Mouse (Mus musculus) cerebellum, adult (tissue): Measurements from ENCODE around the gene Ubap2l.

Source experiments
- ATAC-seq: cut with Nextera tagmentation; 2 replicates; pipeline ENCODE4 v1.9.2; 2017; ENCODE audit warnings: mild to moderate bottlenecking, moderate library complexity, mixed read lengths; ENCODE audit not compliant: insufficient number of reproducible peaks, low FRiP score, low TSS enrichment

Ubap2l gene

DNA sequence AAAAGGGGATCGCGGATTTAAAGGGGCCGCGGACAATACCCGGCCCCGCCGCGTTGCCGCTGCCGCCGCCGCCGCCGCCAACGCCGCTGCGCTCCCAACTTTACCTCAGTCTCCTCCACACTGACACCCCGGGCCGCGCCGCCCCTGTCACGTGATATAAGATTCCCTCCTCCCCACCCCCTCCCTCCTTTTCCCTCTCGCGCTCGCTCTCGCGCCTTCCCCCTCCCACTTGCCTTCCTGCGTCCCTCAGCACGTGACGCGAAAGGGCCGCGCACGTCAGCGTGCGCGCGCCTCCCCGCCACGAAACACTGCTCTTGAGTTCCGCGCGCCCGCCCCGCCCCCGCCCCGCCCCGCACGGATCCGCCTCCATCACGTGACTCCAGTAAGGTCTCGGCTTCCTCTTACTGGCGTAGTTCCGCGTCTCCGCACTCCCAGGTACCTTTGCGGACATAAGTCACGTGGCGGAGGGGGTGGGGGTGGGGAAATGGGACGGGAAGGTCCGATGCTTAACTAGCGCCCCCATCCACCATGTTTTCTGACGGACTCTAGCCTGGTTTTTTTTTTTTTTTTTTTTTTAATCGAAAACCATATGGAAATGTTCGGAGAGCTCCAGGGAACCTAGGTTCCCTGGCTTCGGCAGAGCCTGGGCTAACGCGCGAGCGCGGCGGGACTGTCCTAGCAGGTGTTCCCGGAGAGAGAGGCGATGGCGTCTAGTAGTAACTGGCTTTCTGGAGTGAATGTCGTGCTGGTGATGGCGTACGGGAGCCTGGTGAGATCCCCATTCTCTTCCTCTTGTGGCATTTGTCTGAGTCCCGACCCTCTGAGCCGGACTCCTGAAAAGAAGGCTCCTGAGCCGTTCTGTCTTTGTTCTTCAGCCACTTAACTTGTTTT, at the start of gene Ubap2l:
Ubap2l (minus strand) TSS at position 278 of the 891 bp plus-strand sequence.
- peak; percentile 64 for ATAC-seq

DNA sequence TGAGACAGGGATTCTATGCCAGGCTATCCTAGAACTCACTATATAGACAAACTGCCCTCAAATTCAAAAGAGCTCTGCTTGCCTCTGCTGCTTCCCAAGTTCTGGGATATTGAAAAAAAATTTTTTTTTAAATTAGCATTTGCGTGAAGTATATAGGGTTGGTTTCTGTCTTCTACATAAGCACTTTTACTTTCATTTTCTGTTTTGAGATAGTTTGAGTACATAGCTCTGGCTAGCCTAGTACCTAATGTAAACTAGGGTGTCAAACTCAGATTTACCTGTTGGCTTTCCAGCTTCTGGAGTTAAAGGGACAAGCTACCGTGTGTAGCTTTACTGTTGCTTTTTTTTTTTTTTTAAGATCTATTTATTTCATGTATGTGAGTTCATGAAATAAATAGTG, 49.2 kb upstream of the Ubap2l start:
- no peak for ATAC-seq

DNA sequence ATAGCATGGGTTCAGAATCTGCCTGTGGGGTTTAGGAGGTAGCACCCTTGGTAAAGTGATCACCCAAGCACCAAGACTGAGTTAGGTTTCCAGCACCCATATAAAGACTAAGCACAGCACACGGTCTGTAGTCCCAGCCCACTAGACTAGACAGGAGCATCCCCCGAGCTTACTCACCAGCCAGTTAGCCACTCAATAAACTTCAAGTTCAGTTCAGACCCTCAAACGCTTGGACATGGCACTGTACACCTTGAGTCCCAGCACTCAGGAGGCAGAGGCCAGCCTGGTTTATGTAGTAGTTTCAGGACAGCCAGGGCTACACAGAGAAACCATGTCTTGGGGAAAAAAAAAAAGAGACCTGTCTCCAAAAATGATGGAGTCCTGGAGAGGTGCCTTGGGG, 48.6 kb upstream of the Ubap2l start:
- no peak for ATAC-seq

DNA sequence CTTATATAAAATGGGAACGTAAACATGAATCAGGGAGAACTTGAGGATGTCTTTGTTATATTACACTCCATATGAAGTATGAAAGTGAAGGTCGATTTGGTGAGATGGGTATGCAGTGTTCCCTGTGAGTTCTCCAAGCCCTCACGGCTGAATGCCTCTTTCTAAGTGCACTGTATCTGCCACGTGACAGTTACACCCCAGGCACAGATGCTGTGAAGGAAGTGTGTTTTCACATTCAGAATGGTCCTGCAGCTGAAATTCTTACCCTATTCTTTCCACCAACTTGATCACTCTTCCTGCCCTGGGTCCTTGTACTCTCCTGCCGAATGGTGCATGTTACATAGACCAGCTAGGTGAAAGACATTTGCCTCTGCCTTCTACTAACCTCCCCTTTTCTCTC, 45.5 kb upstream of the Ubap2l start:
- no peak for ATAC-seq

DNA sequence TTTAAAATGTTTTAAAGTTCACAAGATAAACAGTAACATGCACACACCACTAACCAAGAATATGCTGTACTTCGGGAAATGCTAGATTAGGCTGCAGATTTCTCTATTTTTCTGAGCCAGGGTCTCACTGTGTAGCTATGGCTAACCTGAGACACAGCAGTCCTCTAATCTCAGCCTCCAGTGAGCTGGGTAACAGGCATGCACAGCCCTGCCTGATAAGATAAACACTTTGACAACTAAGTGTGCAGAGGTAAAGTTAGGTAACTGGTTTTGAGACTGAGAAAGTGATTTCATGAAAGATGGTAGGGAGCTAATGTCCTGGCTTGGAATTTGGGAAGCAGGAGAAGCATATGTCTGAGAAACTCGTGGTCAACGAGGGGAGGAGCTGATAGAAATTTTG, 42.0 kb upstream of the Ubap2l start:
- no peak for ATAC-seq

DNA sequence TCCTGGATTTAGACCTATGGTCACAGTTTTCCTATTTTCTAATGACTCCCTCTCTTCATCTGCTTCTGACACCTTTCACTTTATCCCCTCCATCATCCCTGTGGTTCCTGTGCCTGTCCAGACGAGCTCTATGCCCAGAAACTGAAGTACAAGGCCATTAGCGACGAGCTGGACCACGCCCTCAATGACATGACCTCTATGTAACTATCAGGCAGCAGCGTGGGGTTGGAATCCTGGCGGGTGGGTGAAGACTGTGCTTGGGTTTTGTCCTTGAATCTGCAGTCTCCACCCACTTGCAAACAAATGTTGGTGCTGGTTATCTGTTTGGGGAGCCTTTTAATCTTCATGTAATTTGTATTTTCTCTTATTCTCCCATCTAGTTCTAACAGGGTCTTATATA, 38.5 kb upstream of the Ubap2l start:
- ATAC-seq: no peak

DNA sequence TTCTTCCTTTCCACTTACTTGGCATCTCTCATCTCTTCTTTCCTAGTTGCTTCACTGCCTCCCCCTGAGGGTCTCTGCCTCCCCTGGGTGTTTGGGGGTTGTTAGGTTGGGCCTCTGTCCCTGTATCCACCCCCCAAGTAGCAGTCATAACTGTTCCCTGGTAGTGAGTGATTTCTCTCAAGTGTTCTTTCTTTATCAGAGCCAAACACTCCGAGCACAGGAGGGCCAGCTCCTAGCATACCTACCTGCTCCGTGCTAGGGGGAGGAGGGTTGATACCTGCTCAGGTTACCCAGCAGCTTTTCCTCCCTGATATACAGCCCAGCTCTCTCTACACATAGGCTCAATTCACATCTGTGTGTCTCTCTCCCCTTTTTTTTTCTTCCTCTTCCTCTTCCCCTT, 36.2 kb upstream of the Ubap2l start:
- no peak for ATAC-seq

DNA sequence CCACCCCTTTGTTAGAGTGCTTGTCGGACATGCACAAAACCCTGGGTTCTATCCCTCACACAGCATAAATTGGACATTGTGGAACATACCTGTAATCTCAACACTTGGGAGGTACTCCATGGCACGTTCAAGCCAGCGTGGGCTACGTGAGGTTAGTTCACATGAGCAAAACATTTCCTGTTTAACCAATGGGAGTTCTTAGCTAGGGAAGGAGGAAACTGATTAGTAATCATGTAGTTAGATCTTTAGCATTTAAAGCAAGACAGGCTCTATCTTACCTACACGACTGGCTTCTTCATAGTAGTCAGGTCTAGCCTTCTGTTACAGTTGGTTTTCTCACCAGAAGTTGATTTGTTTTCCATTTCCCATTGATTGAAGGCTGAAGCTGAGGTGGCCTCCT, 33.6 kb upstream of the Ubap2l start:
- no peak for ATAC-seq

DNA sequence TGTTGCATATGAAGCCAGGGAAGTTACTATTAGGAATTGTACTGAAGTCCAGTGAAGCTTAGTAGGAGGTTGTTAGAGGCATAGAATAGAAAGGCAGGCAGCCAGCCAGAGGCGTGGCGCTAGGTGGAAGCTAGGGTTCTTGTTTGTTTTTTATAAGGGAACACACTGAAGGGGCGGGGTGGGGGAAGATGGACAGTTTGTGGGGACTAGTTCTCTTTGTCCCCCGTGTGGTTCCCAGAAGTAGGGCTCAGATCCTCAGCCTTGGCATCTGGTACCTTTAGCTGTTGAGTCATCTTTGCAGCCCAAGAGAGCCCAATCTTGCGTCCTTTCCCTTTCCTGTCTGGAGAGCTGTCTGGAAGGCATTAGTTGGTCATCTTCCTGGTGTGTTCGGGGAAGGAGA, 32.9 kb upstream of the Ubap2l start:
- ATAC-seq: no peak

DNA sequence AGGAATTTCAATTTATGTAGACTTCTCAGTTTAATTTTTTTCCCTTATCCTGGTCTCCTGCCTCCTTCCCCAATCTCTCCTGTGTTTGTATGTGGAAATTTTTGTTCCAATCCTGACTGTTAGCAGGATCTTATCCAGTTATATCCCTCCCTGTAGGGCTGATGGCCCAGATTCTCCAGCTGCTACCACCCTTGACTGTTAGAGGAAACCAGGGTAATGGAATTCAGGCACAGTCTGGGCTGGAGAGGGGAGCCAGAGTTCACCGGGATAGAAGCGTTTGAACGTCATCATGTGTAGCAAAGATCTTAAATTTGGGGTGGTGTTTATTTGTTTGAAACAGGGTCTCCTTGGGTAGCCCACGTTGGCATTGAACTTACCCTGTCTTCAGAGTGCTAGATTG, 32.4 kb upstream of the Ubap2l start:
- ATAC-seq: no peak

DNA sequence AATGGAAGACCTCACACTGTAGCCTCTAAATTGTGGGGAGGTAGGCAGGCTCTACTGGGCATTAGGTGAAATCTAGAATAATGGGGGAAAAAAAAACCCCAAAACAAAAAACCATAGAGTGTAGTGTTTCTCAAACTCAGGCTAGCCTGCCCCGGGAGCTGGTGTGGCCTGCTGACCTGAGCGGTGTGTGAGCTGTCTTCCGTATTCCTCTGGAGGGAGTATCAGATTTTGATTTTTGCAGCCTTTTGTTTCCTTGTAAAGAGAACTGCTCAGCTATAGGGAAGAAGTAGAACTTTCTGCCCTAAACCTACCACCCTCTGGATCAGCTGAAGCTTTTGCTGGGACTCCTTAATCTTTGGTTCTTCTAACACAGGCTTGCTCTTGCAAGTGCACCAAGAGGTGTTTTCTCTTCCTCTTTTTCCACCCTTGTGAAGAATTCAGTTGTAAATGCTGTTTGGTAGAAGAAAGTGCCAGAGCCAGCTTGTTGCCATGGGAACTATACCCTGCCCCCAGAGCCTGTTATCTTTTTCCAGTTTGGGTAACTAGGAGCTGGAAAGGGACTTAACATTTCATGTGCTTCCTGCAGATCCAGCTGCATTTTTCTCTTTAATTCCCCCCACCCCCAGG, 31.4 kb upstream of the Ubap2l start:
- no peak for ATAC-seq

DNA sequence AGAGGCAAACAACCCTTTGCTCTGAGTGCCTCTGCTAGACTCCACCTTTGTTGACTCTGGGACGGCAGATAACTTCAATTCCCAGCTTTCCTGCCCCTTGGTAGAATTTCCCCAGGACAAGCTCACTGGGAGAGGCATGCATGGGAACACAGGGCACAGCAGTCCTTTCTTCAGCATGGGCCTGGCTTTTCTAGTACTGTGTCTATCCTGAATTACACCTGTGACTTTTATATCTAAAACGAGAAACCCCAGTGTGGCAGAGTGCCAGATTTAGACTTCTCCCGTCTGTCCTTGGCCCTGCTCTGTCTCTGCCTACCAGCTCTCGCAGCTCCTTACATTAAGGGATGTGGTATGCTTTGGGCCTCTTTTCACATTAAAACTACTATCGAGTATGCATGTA, 30.6 kb upstream of the Ubap2l start:
- no peak for ATAC-seq

DNA sequence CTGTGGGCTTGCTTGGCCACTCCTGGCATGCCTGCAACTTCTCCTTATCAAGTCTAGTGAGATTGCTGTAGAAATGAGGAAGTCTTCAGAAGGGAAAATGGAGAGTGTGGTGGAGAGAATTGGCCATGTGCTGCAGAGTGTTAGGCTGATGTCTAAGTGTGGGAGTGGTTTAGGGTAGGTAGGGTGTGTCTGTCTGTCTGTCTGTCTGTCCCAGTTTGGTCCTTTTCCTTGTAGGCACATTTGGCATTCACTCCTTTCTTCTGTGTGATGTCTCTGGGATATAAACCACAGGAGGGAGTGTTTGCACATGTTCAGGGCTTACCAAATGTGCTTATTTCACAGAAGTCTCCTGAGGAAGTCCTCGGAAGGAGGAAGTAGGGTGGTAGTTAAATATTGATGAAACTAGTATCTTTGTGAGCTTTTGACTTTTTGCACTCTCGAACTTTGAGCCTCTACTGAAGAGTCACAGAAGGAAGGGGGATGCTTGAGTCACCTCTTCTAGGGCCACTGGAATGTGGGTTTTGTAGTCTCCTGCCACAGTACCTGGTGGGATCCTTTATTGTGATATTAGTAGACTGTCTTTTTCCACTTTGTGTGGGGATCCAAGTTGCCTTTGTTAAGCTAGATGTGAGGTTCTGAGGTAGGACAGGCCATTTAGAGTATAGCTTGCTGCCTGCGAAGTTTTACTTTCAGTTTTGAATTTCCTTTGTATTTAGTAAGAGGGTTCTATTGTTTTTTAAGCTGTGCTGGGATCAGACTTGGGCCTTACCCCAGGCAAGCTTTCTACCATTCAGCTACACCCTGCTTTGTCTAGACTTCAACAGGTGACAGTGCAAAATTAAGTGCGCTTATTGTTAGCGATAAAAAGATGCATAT, 29.2 kb upstream of the Ubap2l start:
- ATAC-seq: no peak

DNA sequence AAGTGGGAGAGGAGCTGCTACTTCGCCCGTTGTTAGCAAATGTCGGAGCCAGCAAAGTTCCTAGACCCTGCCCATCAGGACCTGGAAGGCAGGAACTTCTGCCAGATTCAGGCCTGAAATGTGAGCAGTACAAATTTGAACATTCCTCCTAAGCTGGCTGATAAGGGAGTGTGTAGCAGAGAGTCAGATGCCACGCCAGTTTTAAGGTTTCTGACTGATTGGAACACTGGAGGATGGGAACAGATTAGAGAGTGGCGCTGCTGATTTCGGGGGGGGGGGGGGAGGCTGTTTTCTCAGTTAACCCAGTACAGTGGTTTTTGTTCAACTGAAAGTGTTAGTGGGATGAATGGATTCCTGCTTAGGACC, 28.1 kb upstream of the Ubap2l start:
- no peak for ATAC-seq

DNA sequence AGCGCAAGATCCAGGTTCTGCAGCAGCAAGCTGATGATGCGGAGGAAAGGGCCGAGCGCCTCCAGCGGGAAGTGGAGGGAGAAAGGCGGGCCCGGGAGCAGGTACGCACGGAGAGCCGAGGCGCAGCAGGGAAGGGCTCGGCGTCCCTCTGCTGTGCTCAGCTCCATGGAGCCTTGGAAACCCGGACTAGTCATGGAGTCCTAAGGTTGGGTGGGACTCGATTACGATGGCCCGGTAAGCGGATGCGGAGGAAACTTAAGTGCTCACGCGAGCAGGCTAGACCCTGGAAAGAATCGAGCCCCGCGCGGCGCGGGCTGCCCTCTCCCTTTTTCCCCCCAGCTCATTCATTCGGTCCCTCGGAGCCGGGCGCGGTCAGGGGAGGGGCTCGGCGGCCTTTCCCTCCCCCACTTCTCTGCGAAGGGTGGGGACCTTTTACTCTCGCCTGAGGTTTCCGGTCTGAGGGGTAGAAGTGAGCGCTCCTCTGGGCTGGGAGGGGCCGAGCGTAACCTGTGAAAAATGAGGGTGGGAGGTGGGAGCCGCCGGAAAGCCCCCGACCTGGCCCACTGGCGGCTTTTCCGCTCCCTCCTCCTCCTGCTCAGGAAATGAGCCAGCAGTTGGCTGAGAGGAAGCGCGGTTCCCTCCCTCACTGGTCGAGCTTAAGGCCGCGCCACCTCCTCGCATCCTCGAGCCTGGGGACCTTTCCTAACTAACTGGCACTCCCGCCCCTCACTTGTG, 27.5 kb upstream of the Ubap2l start:
- ATAC-seq: peak; percentile 47

DNA sequence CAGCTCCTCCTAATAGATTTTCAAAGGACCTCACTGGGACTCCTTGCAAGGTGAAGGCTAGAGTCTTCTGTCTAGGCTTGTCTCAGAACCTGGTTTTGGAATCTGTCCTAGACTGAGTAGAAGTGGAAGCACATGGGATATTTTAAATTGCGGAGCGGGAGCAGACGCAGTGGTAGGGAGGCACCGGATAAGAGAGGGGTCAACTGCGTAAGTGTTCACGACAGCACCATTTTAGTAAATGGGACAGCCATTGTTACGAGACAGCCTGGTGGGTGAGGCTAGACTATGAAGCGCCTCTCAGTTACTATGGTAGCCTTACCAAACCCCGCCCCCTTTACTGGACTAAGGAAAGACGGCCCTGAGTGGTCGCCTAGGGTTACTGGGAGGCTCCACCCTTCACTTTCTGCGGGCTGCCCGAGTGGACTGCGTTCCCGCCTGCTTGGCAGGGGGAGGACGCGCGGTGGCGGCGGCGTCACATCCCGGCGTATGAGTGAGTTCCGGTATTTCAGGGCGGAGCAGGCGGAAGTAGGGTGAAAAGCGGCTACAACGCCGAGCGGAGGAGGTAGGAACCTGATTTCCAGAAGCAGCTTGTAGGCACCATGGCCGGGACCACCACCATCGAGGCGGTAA, 26.8 kb upstream of the Ubap2l start:
- peak; percentile 96 for ATAC-seq

DNA sequence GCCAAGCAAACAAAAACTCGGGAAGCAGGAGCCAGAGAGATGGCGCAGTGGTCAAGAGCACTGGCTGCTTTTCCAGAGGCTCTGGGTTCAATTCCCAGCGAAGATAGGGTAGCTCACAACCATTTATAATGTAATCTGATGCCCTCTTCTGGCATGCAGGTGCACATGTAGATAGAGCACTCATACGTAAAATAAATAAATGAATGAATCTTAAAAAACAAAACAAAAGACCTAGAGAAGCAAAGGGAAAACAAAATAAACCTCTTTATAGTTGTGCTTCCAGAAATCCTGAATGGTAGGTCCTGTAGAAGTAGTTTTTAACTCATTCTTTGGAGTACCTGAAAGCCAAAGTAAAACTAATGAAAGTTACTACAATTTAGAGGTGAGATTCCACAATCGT, 25.8 kb upstream of the Ubap2l start:
- ATAC-seq: no peak

DNA sequence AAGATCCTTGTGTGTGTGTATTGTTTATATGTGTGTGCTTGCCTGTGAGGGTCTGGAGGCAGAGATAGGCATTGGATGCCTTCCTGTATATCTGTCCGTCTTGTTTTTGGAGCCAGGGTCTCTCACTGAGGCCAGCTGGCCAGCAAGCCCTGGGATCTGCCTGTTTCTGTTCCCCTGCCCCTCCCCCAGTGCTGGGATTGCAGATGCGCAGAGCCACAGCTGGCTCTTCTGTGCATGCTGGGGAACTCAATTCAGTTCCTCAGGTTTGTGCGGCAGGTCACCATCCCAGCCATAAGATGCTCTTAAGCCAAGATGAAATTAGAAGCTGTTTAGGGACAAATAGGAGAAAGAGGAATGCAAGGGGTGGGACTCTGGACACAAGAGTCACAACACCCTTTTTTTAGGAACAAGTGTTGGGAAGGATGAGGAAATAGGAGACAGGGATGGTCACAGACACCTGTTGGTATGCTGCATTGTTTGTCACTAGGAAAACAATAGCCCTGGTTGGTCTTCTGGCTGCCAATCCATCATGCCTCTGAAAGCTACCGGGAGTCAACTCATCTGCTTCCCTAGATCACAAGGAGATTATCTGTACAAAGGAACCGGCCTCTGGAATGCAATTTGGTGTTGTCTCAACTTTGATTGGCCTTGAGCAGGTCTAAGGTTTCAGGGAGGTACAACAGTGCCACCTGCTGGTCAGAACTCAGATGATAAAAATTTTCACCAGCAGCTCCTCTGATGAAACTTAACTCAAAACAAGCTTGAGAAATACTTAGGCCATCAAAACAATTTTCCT, 24.7 kb upstream of the Ubap2l start:
- no peak for ATAC-seq

DNA sequence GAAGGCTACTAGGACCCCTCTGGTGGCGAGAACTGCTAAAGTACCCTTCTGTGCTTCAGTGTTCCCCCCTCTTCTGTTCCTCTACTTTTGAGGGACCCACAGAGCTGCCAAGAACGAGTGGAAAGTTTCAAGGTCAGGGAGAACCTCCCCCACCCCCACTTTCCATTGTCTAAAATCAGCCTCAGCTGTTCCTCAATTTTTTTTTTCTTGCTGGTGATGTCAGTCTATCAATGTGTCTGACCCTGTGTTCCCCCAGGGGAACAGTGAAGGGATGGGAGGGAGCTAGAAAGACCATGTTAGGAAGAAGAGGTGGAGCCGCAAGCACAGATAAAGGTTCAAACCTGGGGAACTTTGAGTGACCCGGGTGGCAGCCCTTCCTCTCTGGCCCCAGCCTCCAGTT, 19.9 kb upstream of the Ubap2l start, which contains the start of gene Tpm3:
Tpm3 (plus strand) TSS at position 356 of the 400 bp plus-strand sequence.
- no peak for ATAC-seq
